Mouse (Mus musculus): ENCODE results near the gene Tiprl. TPM values are rescaled to one million over a fixed set of nuclear protein-coding genes. Genes with fewer than 3 reads are reported as not detected.

The Tiprl gene
- polyA plus RNA-seq, 1 experiment from 2014 or later, result 36.5 TPM

- H3K36me3 ChIP-seq (replicated peaks), result no peaks in the 10 kb centered on the region
- WGBS (ENCODE audit: insufficient replicate concordance), result 67% methylated on average over 3 of the region's 3 CpGs
- H3K27ac ChIP-seq (replicated peaks), result no peak overlapping the region
- no peaks in the 10 kb centered on the region for H3K9me3 ChIP-seq (replicated peaks)
- no peak overlapping the region for H3K4me3 ChIP-seq (replicated peaks)
- ATAC-seq (ENCODE audit: insufficient read depth), result no peak
- H3K4me1 ChIP-seq (replicated peaks), result no peaks in the 10 kb centered on the region
- H3K27me3 ChIP-seq, result no peaks in the 10 kb centered on the region
- no peak overlapping the region for H3K9ac ChIP-seq
- no peak overlapping the region for H3K4me2 ChIP-seq
These were observed 11.0 kb upstream of the Tiprl start for GRCm38 (mm10) chr1:165247788-165248187.

- Histone ChIP-seq H3K27me3 (no peaks in the 10 kb centered on the region), H3K4me3 (replicated peaks) (no peak overlapping the region), H3K4me1 (replicated peaks) (no peaks in the 10 kb centered on the region), H3K27ac (replicated peaks) (no peak overlapping the region), H3K4me2 (no peak overlapping the region), H3K36me3 (replicated peaks) (no peaks in the 10 kb centered on the region), H3K9ac (no peak overlapping the region), H3K9me3 (replicated peaks) (no peaks in the 10 kb centered on the region)
- no peak for ATAC-seq (ENCODE audit: insufficient read depth)
- 61% methylated on average over 5 of the region's 5 CpGs for WGBS (ENCODE audit: insufficient replicate concordance)
These were observed 10.3 kb upstream of the Tiprl start for GRCm38 (mm10) chr1:165247085-165247484.

DNA sequence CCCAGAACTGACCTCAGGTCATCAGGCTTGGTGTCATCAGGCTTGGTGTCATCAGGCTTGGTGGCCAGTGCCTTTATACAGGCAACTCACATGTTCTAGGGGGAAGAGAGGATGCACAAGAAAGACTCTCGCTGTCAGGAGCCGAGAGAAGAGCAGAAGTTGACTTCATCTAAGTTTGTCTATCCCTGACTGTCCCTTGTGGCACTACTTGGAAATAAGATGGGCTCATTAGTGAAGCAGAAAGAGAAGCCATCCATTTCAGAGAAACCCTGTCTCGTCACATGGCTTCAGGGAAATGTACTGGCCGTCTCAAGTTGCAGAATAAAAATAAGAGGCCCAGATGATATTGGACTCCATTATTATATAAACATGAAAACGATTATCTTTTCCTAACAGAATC, 9.8 kb upstream of the Tiprl start:
- ATAC-seq (ENCODE audit: insufficient read depth), result no peak
- no peak overlapping the region for H3K9ac ChIP-seq
- H3K4me3 ChIP-seq (replicated peaks), result no peak overlapping the region
- H3K4me1 ChIP-seq (replicated peaks), result no peaks in the 10 kb centered on the region
- WGBS (ENCODE audit: insufficient replicate concordance), result 67% methylated on average over 5 of the region's 5 CpGs
- H3K27ac ChIP-seq (replicated peaks), result no peak overlapping the region
- no peaks in the 10 kb centered on the region for H3K27me3 ChIP-seq
- H3K36me3 ChIP-seq (replicated peaks), result no peaks in the 10 kb centered on the region
- H3K9me3 ChIP-seq (replicated peaks), result no peaks in the 10 kb centered on the region
- H3K4me2 ChIP-seq, result no peak overlapping the region

- H3K9me3 ChIP-seq (replicated peaks), result no peaks in the 10 kb centered on the region
- H3K36me3 ChIP-seq (replicated peaks), result no peaks in the 10 kb centered on the region
- 5% methylated on average over 10 of the region's 10 CpGs for WGBS (ENCODE audit: insufficient replicate concordance)
- peak overlapping the region; percentile 88; the same call in 1 of the 2 replicates for H3K27ac ChIP-seq (replicated peaks)
- H3K4me3 ChIP-seq (replicated peaks), result peak overlapping the region; percentile 83
- ATAC-seq (ENCODE audit: insufficient read depth), result no peak
- peak overlapping the region; percentile 91 for H3K4me2 ChIP-seq
- no peaks in the 10 kb centered on the region for H3K27me3 ChIP-seq
- H3K4me1 ChIP-seq (replicated peaks), result peaks cover 28% of the 10 kb centered on the region
- H3K9ac ChIP-seq, result peak overlapping the region; percentile 90
These were observed 950 bp downstream of the Tiprl start for GRCm38 (mm10) chr1:165235846-165236245.

GRCm38 (mm10) chr1:165233806-165234205, 3.0 kb downstream of the Tiprl start:
- Histone ChIP-seq H3K27ac (replicated peaks) (0 out of 2 replicates have a peak overlapping the region, but pooled peaks have one; percentile 41), H3K9me3 (replicated peaks) (no peaks in the 10 kb centered on the region), H3K36me3 (replicated peaks) (no peaks in the 10 kb centered on the region), H3K4me1 (replicated peaks) (peaks cover 32% of the 10 kb centered on the region), H3K4me3 (replicated peaks) (no peak overlapping the region), H3K4me2 (no peak overlapping the region), H3K27me3 (no peaks in the 10 kb centered on the region), H3K9ac (no peak overlapping the region)
- WGBS (ENCODE audit: insufficient replicate concordance), result 52% methylated on average over 2 of the region's 2 CpGs
- ATAC-seq (ENCODE audit: insufficient read depth), result no peak

GRCm38 (mm10) chr1:165230691-165231090, 6.1 kb downstream of the Tiprl start:
- Histone ChIP-seq H3K4me2 (no peak overlapping the region), H3K27me3 (no peaks in the 10 kb centered on the region), H3K9me3 (replicated peaks) (no peaks in the 10 kb centered on the region), H3K4me1 (replicated peaks) (peaks cover 21% of the 10 kb centered on the region), H3K36me3 (replicated peaks) (peaks cover 9% of the 10 kb centered on the region; the same call in 1 of the 2 replicates), H3K27ac (replicated peaks) (no peak overlapping the region), H3K9ac (no peak overlapping the region), H3K4me3 (replicated peaks) (no peak overlapping the region)
- ATAC-seq (ENCODE audit: insufficient read depth), result no peak
- 79% methylated on average over 4 of the region's 4 CpGs for WGBS (ENCODE audit: insufficient replicate concordance)

GRCm38 (mm10) chr1:165229577-165229976, 7.2 kb downstream of the Tiprl start:
- WGBS (ENCODE audit: insufficient replicate concordance), result 81% methylated on average over 9 of the region's 9 CpGs
- ATAC-seq (ENCODE audit: insufficient read depth), result no peak
- Histone ChIP-seq H3K9me3 (replicated peaks) (no peaks in the 10 kb centered on the region), H3K27me3 (no peaks in the 10 kb centered on the region), H3K36me3 (replicated peaks) (peaks cover 20% of the 10 kb centered on the region), H3K27ac (replicated peaks) (0 out of 2 replicates have a peak overlapping the region, but pooled peaks have one; percentile 14), H3K9ac (no peak overlapping the region), H3K4me2 (no peak overlapping the region), H3K4me3 (replicated peaks) (no peak overlapping the region), H3K4me1 (replicated peaks) (peaks cover 14% of the 10 kb centered on the region)

GRCm38 (mm10) chr1:165217023-165217589, 19.7 kb downstream of the Tiprl start:
- no peaks in the 10 kb centered on the region for H3K9me3 ChIP-seq (replicated peaks)
- 54% methylated on average over 2 of the region's 2 CpGs for WGBS (ENCODE audit: insufficient replicate concordance)
- no peak for ATAC-seq (ENCODE audit: insufficient read depth)
- H3K4me1 ChIP-seq (replicated peaks), result peaks cover 4% of the 10 kb centered on the region; the same call in 1 of the 2 replicates
- H3K4me2 ChIP-seq, result no peak overlapping the region
- H3K4me3 ChIP-seq (replicated peaks), result no peak overlapping the region
- no peak overlapping the region for H3K27ac ChIP-seq (replicated peaks)
- no peaks in the 10 kb centered on the region for H3K27me3 ChIP-seq
- peaks cover 62% of the 10 kb centered on the region for H3K36me3 ChIP-seq (replicated peaks)
- no peak overlapping the region for H3K9ac ChIP-seq

GRCm38 (mm10) chr1:165215831-165216230, 21.0 kb downstream of the Tiprl start:
- 48% methylated on average over 7 of the region's 7 CpGs for WGBS (ENCODE audit: insufficient replicate concordance)
- peaks cover 56% of the 10 kb centered on the region for H3K36me3 ChIP-seq (replicated peaks)
- no peak for ATAC-seq (ENCODE audit: insufficient read depth)
- H3K9me3 ChIP-seq (replicated peaks), result no peaks in the 10 kb centered on the region
- peaks cover 4% of the 10 kb centered on the region; the same call in 1 of the 2 replicates for H3K4me1 ChIP-seq (replicated peaks)
- no peak overlapping the region for H3K27ac ChIP-seq (replicated peaks)
- H3K9ac ChIP-seq, result no peak overlapping the region
- no peaks in the 10 kb centered on the region for H3K27me3 ChIP-seq
- H3K4me2 ChIP-seq, result no peak overlapping the region
- no peak overlapping the region for H3K4me3 ChIP-seq (replicated peaks)

- no peak for ATAC-seq (ENCODE audit: insufficient read depth)
- Histone ChIP-seq H3K9ac (no peak overlapping the region), H3K27ac (replicated peaks) (no peak overlapping the region), H3K36me3 (replicated peaks) (no peaks in the 10 kb centered on the region), H3K4me3 (replicated peaks) (no peak overlapping the region), H3K27me3 (no peaks in the 10 kb centered on the region), H3K9me3 (replicated peaks) (no peaks in the 10 kb centered on the region), H3K4me1 (replicated peaks) (no peaks in the 10 kb centered on the region), H3K4me2 (no peak overlapping the region)
- 15% methylated on average over 2 of the region's 2 CpGs for WGBS (ENCODE audit: insufficient replicate concordance)
These were observed 31.2 kb downstream of the Tiprl start for GRCm38 (mm10) chr1:165205591-165205990.

- ATAC-seq (ENCODE audit: insufficient read depth), result no peak
- Histone ChIP-seq H3K4me2 (no peak overlapping the region), H3K36me3 (replicated peaks) (no peaks in the 10 kb centered on the region), H3K27me3 (no peaks in the 10 kb centered on the region), H3K4me1 (replicated peaks) (no peaks in the 10 kb centered on the region), H3K4me3 (replicated peaks) (no peak overlapping the region), H3K9ac (no peak overlapping the region), H3K9me3 (replicated peaks) (no peaks in the 10 kb centered on the region), H3K27ac (replicated peaks) (no peak overlapping the region)
- 19% methylated on average over 2 of the region's 2 CpGs for WGBS (ENCODE audit: insufficient replicate concordance)
These were observed 33.2 kb downstream of the Tiprl start for GRCm38 (mm10) chr1:165203488-165204035.

All from liver, embryonic 15.5 days (tissue).